Mouse (Mus musculus): ENCODE data around the gene Tjap1. TPM values are rescaled to one million over a fixed set of nuclear protein-coding genes. Genes with fewer than 3 reads are reported as not detected.

Tjap1 gene
- polyA plus RNA-seq (2014; fragmentation: Nextera tagmentation; extraction: Ambion mirVana): 43.4 and 47.4 TPM in 2 replicates

DNA sequence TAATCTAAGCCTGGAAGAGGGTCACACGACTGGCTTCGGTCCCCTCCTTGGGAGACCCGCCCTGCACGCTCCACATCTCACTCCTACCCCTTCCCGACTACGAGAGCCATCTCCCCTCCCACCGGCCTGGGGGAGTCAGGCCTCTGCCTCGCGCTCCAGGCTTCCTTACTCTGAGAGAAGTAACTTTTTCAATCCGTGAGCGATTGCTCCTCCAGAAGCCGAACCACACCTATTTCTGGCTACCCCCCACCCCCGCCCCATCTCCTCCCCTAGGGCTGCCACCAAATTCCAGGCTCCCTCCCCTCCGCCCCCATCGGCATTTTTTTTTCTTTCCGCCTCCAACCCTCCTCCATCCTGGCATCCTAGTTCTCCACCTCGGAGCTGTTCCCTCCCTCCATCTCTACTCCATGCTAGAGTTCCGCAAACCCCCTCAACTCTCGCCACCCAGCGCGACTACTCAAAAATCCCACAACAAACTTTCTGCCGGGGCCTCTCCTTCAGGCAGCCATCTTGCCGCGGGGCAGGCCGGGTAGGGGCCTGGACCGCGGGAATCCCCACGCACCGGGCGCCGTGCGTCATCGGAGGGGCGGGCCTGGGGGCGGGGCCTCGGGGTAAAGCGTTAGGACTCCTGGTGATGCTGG, at the start of gene Tjap1:
TSS of gene Tjap1 (minus strand) at position 544 of the 641 bp plus-strand sequence.
- Histone ChIP-seq H3K4me2 (replicated peaks; ENCODE audit: low read depth, low read length) (peak within 1 kb of the TSS; percentile 93), H3K4me3 (ENCODE audit: low read depth, low read length) (peak within 1 kb of the TSS; percentile 79), H3K27me3 (ENCODE audit: control insufficient read depth, insufficient read depth, low read length) (no peaks in the 10 kb centered on the region), H3K27ac (ENCODE audit: low read depth, low read length) (peak within 1 kb of the TSS; percentile 59), H3K36me3 (ENCODE audit: control insufficient read depth, insufficient read depth, low read length) (no peaks in the 10 kb centered on the region), H3K4me1 (replicated peaks; ENCODE audit: control insufficient read depth, insufficient read depth, low read length) (0 out of 2 replicates have a peak, but pooled peaks cover 2% of the 10 kb centered on the region), H3K9ac (ENCODE audit: low read depth, low read length) (peak within 1 kb of the TSS; percentile 79), H3K9me3 (ENCODE audit: control insufficient read depth, low read length) (no peaks in the 10 kb centered on the region)
- peak; percentile 93 for DNase-seq (ENCODE audit: low spot score)
- WGBS: under 1% methylated on average over 36 of the region's 37 CpGs
- peak; percentile 97 for ATAC-seq (ENCODE audit: low FRiP score)

GRCm38 (mm10) chr17:46328723-46329122, 45.9 kb upstream of the Tjap1 start:
- no peaks in the 10 kb centered on the region for H3K4me1 ChIP-seq (replicated peaks; ENCODE audit: control insufficient read depth, insufficient read depth, low read length)
- peak overlapping the region; percentile 49 for H3K9ac ChIP-seq (ENCODE audit: low read depth, low read length)
- whole genome bisulfite sequencing: 76% methylated on average over 6 of the region's 6 CpGs
- H3K27ac ChIP-seq (ENCODE audit: low read depth, low read length): peak overlapping the region; percentile 91; the same call in 1 of the 2 replicates
- no peaks in the 10 kb centered on the region; the same call in 1 of the 2 replicates for H3K27me3 ChIP-seq (ENCODE audit: control insufficient read depth, insufficient read depth, low read length)
- no peaks in the 10 kb centered on the region for H3K36me3 ChIP-seq (ENCODE audit: control insufficient read depth, insufficient read depth, low read length)
- peak overlapping the region; percentile 87 for H3K4me2 ChIP-seq (replicated peaks; ENCODE audit: low read depth, low read length)
- H3K9me3 ChIP-seq (ENCODE audit: control insufficient read depth, low read length): no peaks in the 10 kb centered on the region
- no peak for ATAC-seq (ENCODE audit: low FRiP score)
- peak overlapping the region; percentile 67; the same call in 1 of the 2 replicates for H3K4me3 ChIP-seq (ENCODE audit: low read depth, low read length)
- no peak for DNase-seq (ENCODE audit: low spot score)

- DNase-seq (ENCODE audit: low spot score): peak; percentile 99
- Histone ChIP-seq H3K9me3 (ENCODE audit: control insufficient read depth, low read length) (no peaks in the 10 kb centered on the region), H3K4me1 (replicated peaks; ENCODE audit: control insufficient read depth, insufficient read depth, low read length) (no peaks in the 10 kb centered on the region), H3K27me3 (ENCODE audit: control insufficient read depth, insufficient read depth, low read length) (no peaks in the 10 kb centered on the region; the same call in 1 of the 2 replicates), H3K36me3 (ENCODE audit: control insufficient read depth, insufficient read depth, low read length) (no peaks in the 10 kb centered on the region), H3K4me2 (replicated peaks; ENCODE audit: low read depth, low read length) (peak within 1 kb of the TSS; percentile 87), H3K27ac (ENCODE audit: low read depth, low read length) (peak within 1 kb of the TSS; percentile 91), H3K4me3 (ENCODE audit: low read depth, low read length) (peak within 1 kb of the TSS; percentile 67), H3K9ac (ENCODE audit: low read depth, low read length) (peak within 1 kb of the TSS; percentile 88)
- under 1% methylated on average over 38 of the region's 40 CpGs for WGBS
- peak; percentile 98 for ATAC-seq (ENCODE audit: low FRiP score)
Measured at GRCm38 (mm10) chr17:46327906-46328534, 45.2 kb upstream of the Tjap1 start, which contains the start of gene Abcc10. Gene Abcc10 (minus strand): TSS chr17:46328352.

DNA sequence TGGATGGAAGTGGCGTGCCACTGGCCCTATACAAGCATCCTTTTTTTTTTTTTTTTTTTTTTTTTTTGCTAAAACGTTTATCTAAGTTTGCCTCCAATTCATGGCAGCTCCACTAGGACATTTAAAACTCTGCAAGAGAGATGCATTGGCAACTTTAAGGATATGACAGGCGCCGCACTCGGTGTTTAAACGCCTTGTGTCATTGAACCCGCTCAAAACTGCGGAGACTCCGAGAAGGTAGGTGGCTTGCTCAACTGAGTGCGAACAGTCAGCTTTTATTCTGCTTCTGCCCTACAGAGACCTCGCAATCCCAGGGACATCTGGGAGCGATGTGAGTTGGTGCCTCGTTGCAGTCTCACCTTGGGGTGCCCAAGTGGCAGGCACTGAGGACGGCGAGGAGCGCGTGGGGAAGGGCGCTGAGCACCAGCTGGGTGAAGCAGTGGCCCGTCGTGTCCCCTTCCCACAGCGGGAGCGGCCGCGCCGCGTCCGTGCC, 44.6 kb upstream of the Tjap1 start:
- ATAC-seq (ENCODE audit: low FRiP score): no peak
- no peak for DNase-seq (ENCODE audit: low spot score)
- Histone ChIP-seq H3K4me1 (replicated peaks; ENCODE audit: control insufficient read depth, insufficient read depth, low read length) (no peaks in the 10 kb centered on the region), H3K27ac (ENCODE audit: low read depth, low read length) (peak overlapping the region; percentile 91), H3K9ac (ENCODE audit: low read depth, low read length) (peak overlapping the region; percentile 88), H3K27me3 (ENCODE audit: control insufficient read depth, insufficient read depth, low read length) (no peaks in the 10 kb centered on the region; the same call in 1 of the 2 replicates), H3K4me3 (ENCODE audit: low read depth, low read length) (peak overlapping the region; percentile 67), H3K9me3 (ENCODE audit: control insufficient read depth, low read length) (no peaks in the 10 kb centered on the region), H3K4me2 (replicated peaks; ENCODE audit: low read depth, low read length) (peak overlapping the region; percentile 87), H3K36me3 (ENCODE audit: control insufficient read depth, insufficient read depth, low read length) (no peaks in the 10 kb centered on the region)
- 7% methylated on average over 20 of the region's 27 CpGs for WGBS

DNA sequence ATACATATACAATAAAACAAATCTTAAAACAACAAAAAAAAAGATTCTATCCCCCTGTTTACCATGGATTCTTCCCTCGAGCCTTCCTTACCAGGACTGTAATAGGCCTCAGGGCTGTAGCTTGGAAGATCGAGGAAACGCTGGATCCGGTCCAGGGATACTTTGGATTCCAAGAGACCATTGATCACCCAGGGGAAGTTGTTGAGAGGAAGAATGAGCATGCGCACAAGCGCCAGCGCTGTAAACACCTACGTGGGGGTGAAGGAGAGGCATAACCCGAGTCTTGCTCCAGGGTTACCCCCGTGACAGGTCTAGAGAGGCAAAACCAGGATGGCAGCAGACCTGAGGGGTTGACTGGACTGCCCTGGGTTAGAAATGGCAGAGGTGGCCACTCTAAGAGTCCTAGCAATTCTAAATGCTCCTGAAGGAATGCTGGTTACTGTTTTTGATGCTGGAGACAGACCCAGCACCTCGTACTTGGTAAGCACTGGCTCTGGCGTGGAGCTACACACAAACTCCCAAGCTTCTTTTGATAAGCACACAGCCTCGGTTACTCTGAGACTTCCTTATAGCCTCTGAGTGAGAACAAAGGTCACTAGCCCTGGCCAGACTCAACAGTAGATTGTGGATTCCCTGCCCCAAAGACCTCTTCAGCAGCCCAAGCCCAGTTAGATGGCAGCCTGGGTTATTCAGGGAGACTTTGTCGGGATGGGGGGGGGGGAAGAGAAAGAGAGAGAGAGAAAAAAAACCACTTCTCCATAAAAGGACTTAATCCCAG, 39.4 kb upstream of the Tjap1 start:
- no peak overlapping the region for H3K9ac ChIP-seq (ENCODE audit: low read depth, low read length)
- DNase-seq (ENCODE audit: low spot score): no peak
- H3K9me3 ChIP-seq (ENCODE audit: control insufficient read depth, low read length): no peaks in the 10 kb centered on the region
- 91% methylated on average over 14 of the region's 14 CpGs for WGBS
- H3K27me3 ChIP-seq (ENCODE audit: control insufficient read depth, insufficient read depth, low read length): no peaks in the 10 kb centered on the region; the same call in 1 of the 2 replicates
- H3K4me1 ChIP-seq (replicated peaks; ENCODE audit: control insufficient read depth, insufficient read depth, low read length): no peaks in the 10 kb centered on the region
- no peak for ATAC-seq (ENCODE audit: low FRiP score)
- H3K4me3 ChIP-seq (ENCODE audit: low read depth, low read length): no peak overlapping the region
- H3K36me3 ChIP-seq (ENCODE audit: control insufficient read depth, insufficient read depth, low read length): peaks cover 5% of the 10 kb centered on the region; the same call in 1 of the 2 replicates
- no peak overlapping the region for H3K4me2 ChIP-seq (replicated peaks; ENCODE audit: low read depth, low read length)
- no peak overlapping the region for H3K27ac ChIP-seq (ENCODE audit: low read depth, low read length)

DNA sequence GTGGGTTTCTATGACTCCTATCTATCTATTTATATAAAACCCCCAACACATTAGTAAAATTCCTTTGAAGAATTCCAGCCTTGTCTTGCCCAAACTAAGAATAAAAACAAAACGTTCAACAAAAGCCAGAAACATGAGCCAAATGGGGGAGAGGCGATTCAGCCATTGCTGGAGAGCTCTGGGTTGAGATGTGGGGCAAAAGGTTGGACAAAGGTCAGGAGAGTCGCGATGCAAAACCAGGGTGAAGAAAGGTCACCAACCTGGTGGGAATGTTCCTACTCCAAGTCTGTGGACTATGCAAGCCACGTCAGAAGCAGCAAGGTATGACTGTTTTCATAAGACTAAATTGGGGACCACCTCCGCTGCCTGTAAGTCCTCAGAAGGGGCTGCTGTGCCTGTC, 37.7 kb upstream of the Tjap1 start:
- H3K4me3 ChIP-seq (ENCODE audit: low read depth, low read length): no peak overlapping the region
- H3K4me1 ChIP-seq (replicated peaks; ENCODE audit: control insufficient read depth, insufficient read depth, low read length): no peaks in the 10 kb centered on the region
- H3K36me3 ChIP-seq (ENCODE audit: control insufficient read depth, insufficient read depth, low read length): peaks cover 5% of the 10 kb centered on the region; the same call in 1 of the 2 replicates
- DNase-seq (ENCODE audit: low spot score): no peak
- H3K27ac ChIP-seq (ENCODE audit: low read depth, low read length): no peak overlapping the region
- no peak overlapping the region for H3K4me2 ChIP-seq (replicated peaks; ENCODE audit: low read depth, low read length)
- no peak for ATAC-seq (ENCODE audit: low FRiP score)
- H3K9me3 ChIP-seq (ENCODE audit: control insufficient read depth, low read length): no peaks in the 10 kb centered on the region
- 73% methylated on average over 6 of the region's 6 CpGs for WGBS
- no peak overlapping the region for H3K9ac ChIP-seq (ENCODE audit: low read depth, low read length)
- no peaks in the 10 kb centered on the region; the same call in 1 of the 2 replicates for H3K27me3 ChIP-seq (ENCODE audit: control insufficient read depth, insufficient read depth, low read length)

DNA sequence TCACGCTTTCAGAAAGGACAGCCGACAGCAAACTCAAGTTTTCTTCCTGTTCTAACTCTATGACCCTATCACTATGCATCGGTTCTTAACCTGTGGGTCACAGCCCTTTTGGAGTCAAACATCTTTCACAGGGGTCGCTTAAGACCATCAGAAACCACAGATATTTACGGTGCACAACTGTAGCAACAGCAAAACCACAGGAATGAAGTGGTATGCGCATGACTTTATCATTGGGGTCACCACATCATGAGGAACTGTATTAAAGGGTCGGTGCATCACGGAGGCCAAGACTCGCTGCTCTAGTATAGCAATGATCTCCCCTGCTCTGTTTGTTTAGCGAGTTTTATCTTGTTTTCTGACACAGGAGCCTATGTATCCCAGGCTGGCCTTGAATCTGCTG, 33.0 kb upstream of the Tjap1 start:
- 91% methylated on average over 10 of the region's 10 CpGs for WGBS
- H3K4me2 ChIP-seq (replicated peaks; ENCODE audit: low read depth, low read length): no peak overlapping the region
- DNase-seq (ENCODE audit: low spot score) (no peak), ATAC-seq (ENCODE audit: low FRiP score) (no peak)
- H3K27ac ChIP-seq (ENCODE audit: low read depth, low read length): no peak overlapping the region
- H3K9ac ChIP-seq (ENCODE audit: low read depth, low read length): no peak overlapping the region
- H3K27me3 ChIP-seq (ENCODE audit: control insufficient read depth, insufficient read depth, low read length): no peaks in the 10 kb centered on the region
- H3K4me3 ChIP-seq (ENCODE audit: low read depth, low read length): no peak overlapping the region
- H3K4me1 ChIP-seq (replicated peaks; ENCODE audit: control insufficient read depth, insufficient read depth, low read length): no peaks in the 10 kb centered on the region
- no peaks in the 10 kb centered on the region for H3K36me3 ChIP-seq (ENCODE audit: control insufficient read depth, insufficient read depth, low read length)
- no peaks in the 10 kb centered on the region for H3K9me3 ChIP-seq (ENCODE audit: control insufficient read depth, low read length)

DNA sequence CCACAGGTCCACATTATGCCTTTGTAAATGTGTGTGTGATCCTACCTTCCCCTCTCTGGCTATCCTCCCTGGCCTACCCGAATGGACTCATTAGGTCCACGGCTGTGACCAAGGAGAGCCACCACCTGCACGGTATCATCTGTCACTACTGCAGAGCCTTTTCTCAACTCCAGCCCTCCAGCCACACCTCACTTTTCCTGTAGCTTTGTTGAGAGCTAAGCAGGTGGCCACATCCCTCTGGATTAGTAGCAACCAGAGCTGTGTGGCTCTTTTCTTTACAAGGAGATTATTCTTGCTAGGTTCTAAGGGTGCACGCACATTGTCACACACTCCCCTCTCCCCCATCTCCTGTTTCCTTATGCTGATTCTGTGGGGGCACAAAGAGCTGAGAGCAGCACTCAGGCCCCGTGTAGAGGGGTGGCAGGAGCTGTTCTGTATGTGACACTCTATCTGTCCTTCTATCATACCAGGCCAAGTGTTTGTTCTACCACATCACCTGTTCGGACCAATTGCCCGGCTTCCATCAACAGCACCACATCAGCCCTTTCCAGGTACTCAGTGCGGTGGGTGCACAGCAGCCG, 30.4 kb upstream of the Tjap1 start:
- Histone ChIP-seq H3K36me3 (ENCODE audit: control insufficient read depth, insufficient read depth, low read length) (no peaks in the 10 kb centered on the region), H3K27me3 (ENCODE audit: control insufficient read depth, insufficient read depth, low read length) (no peaks in the 10 kb centered on the region), H3K9me3 (ENCODE audit: control insufficient read depth, low read length) (no peaks in the 10 kb centered on the region), H3K4me1 (replicated peaks; ENCODE audit: control insufficient read depth, insufficient read depth, low read length) (no peaks in the 10 kb centered on the region), H3K4me3 (ENCODE audit: low read depth, low read length) (no peak overlapping the region), H3K4me2 (replicated peaks; ENCODE audit: low read depth, low read length) (no peak overlapping the region), H3K27ac (ENCODE audit: low read depth, low read length) (no peak overlapping the region), H3K9ac (ENCODE audit: low read depth, low read length) (no peak overlapping the region)
- WGBS: 92% methylated on average over 9 of the region's 9 CpGs
- ATAC-seq (ENCODE audit: low FRiP score) (no peak), DNase-seq (ENCODE audit: low spot score) (no peak)

Data from hindbrain, embryonic 11.5 days (tissue).